In the genomic region with DNA sequence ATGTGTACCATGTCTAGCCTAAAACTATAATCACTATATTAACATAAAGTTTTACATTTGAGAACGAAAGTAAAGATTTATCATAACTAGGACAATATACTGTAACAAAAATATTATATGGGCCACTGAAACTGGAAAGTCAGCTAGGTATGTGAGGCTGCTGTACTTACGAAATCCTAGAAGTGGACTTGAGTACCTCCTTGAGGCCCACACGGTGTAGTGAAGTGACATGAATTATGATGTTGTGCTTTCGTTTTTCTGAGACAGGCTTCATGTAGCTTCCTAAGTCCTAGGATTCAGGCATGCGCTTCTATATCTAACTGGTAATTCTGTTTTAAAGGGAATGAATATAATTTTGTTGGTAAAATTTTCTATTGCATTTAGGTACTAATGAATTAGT, we compare ENCODE assay signal across 22 mouse cellular contexts. TPM values are rescaled to one million over a fixed set of nuclear protein-coding genes. Genes with fewer than 3 reads are reported as not detected.
DNase-seq lines count a peak whose midpoint lies in the region; ATAC-seq and TF ChIP-seq lines count a peak whose summit lies in the region.
"Had no signal": no experiment of that assay in that cellular context is flagged by ENCODE, and none has a peak within 500 bp of the region (broad histone marks: within the 10 kb centered on the region; RNA-seq: fewer than 3 reads in every experiment).

No protein-coding gene starts in this region.

- peaks cover 12% of the 10 kb centered on the region for H3K36me3 ChIP-seq in liver, adult 2 months (ENCODE audit: control insufficient read depth, insufficient read depth, low read length)
- H3K36me3 ChIP-seq in liver, embryonic 12.5 days = peaks cover 64% of the 10 kb centered on the region
- peaks cover 3% of the 10 kb centered on the region; the same call in 1 of the 2 replicates for H3K36me3 ChIP-seq in intestine, embryonic 15.5 days
- no peaks in the 10 kb centered on the region for H3K36me3 ChIP-seq in lung, postnatal 0 days (ENCODE audit: insufficient read depth, low read length)

- H3K9me3 ChIP-seq in liver, embryonic 12.5 days (replicated peaks) = no peaks in the 10 kb centered on the region
- no peaks in the 10 kb centered on the region for H3K9me3 ChIP-seq in intestine, embryonic 15.5 days
- no peaks in the 10 kb centered on the region for H3K9me3 ChIP-seq in lung, postnatal 0 days (ENCODE audit: low read length)
- H3K9me3 ChIP-seq: embryonic facial prominence, embryonic 12.5 days; forebrain, embryonic 12.5 days; hindbrain, embryonic 10.5 days; limb, embryonic 15.5 days; megakaryocyte, embryonic 14.5 days had no signal

- no peak for TF ChIP-seq POLR2A in liver, adult 2 months (IDR thresholded peaks at IDR 0.05; ENCODE audit: extremely low read depth, insufficient read depth, low read length)

- H3K4me2 ChIP-seq in liver, embryonic 12.5 days = no peak overlapping the region
- no peak overlapping the region for H3K4me2 ChIP-seq in intestine, embryonic 15.5 days (replicated peaks)
- no peak overlapping the region for H3K4me2 ChIP-seq in lung, postnatal 0 days (replicated peaks; ENCODE audit: low read depth, low read length)
- H3K4me2 ChIP-seq: embryonic facial prominence, embryonic 12.5 days; forebrain, embryonic 12.5 days; heart, embryonic 11.5 days; limb, embryonic 15.5 days had no signal

- TF ChIP-seq CTCF in liver, adult 2 months (IDR thresholded peaks at IDR 0.05; ENCODE audit: low read depth, low read length) = no peak
- no peak for TF ChIP-seq CTCF in lung, postnatal 0 days (IDR thresholded peaks at IDR 0.05)

- peaks cover 12% of the 10 kb centered on the region for H3K4me1 ChIP-seq in liver, adult 2 months (ENCODE audit: control insufficient read depth, insufficient read depth, low read length)
- 0 out of 2 replicates have a peak, but pooled peaks cover 6% of the 10 kb centered on the region for H3K4me1 ChIP-seq in liver, embryonic 12.5 days
- peaks cover 4% of the 10 kb centered on the region; the same call in 1 of the 2 replicates for H3K4me1 ChIP-seq in intestine, embryonic 15.5 days (replicated peaks)
- no peaks in the 10 kb centered on the region for H3K4me1 ChIP-seq in lung, postnatal 0 days (ENCODE audit: insufficient read depth, low read depth, low read length)
- H3K4me1 ChIP-seq: embryonic facial prominence, embryonic 12.5 days; hindbrain, embryonic 10.5 days; limb, embryonic 15.5 days had no signal

- peak; percentile 44; the same call in 1 of the 2 replicates for TF ChIP-seq EP300 in lung, postnatal 0 days (IDR thresholded peaks at IDR 0.05)

- no peak for ATAC-seq in liver, embryonic 12.5 days
- ATAC-seq in intestine, embryonic 15.5 days = peak; percentile 61; the same call in 1 of the 2 replicates
- ATAC-seq in lung, postnatal 0 days = peak; percentile 95
- no peak for ATAC-seq in megakaryocyte, adult 5-6 weeks (ENCODE audit: poor library complexity, severe bottlenecking)
- no peak for ATAC-seq in CD4-positive, CD25-positive, alpha-beta regulatory T cell, adult 4 months
- no peak for ATAC-seq in megakaryocyte-erythroid progenitor cell, adult 5-6 weeks (replicated peaks; ENCODE audit: low FRiP score, low TSS enrichment, poor library complexity, severe bottlenecking)
- ATAC-seq: hindbrain, embryonic 16.5 days had no signal

- no peak overlapping the region for H3K9ac ChIP-seq in liver, adult 2 months (ENCODE audit: low read depth, low read length)
- no peak overlapping the region for H3K9ac ChIP-seq in liver, embryonic 12.5 days
- H3K9ac ChIP-seq in intestine, embryonic 15.5 days = no peak overlapping the region
- no peak overlapping the region for H3K9ac ChIP-seq in lung, postnatal 0 days (replicated peaks; ENCODE audit: low read depth)
- H3K9ac ChIP-seq: embryonic facial prominence, embryonic 12.5 days; forebrain, embryonic 12.5 days; limb, embryonic 15.5 days had no signal

- H3K27me3 ChIP-seq in liver, adult 2 months (ENCODE audit: control insufficient read depth, insufficient read depth, low read length) = no peaks in the 10 kb centered on the region
- H3K27me3 ChIP-seq in liver, embryonic 12.5 days (replicated peaks) = no peaks in the 10 kb centered on the region
- no peaks in the 10 kb centered on the region for H3K27me3 ChIP-seq in intestine, embryonic 15.5 days (replicated peaks)
- no peaks in the 10 kb centered on the region for H3K27me3 ChIP-seq in lung, postnatal 0 days (replicated peaks; ENCODE audit: insufficient read depth, low read length)
- H3K27me3 ChIP-seq: embryonic facial prominence, embryonic 12.5 days; forebrain, embryonic 12.5 days; limb, embryonic 15.5 days; megakaryocyte, embryonic 14.5 days had no signal

- peak; percentile 31 for DNase-seq in liver, adult 2 months (ENCODE audit: extremely low read depth, low read depth, low spot score)
- peak; percentile 84 for DNase-seq in lung, postnatal 0 days (ENCODE audit: low spot score)
- DNase-seq: adrenal gland, postnatal 10 days; cerebellum, postnatal 14 days; kidney, adult 18-20 months; kidney, postnatal 4 days; left cerebral cortex, postnatal 4 days; midbrain, embryonic 14.5 days; thymus, adult 2 months had no signal

- no peak overlapping the region for H3K4me3 ChIP-seq in liver, adult 2 months (ENCODE audit: insufficient read depth, low read depth, low read length)
- no peak overlapping the region for H3K4me3 ChIP-seq in liver, embryonic 12.5 days
- H3K4me3 ChIP-seq in intestine, embryonic 15.5 days (replicated peaks) = no peak overlapping the region
- no peak overlapping the region for H3K4me3 ChIP-seq in lung, postnatal 0 days (ENCODE audit: low read depth, low read length)
- H3K4me3 ChIP-seq: embryonic facial prominence, embryonic 12.5 days; forebrain, embryonic 12.5 days; hindbrain, embryonic 10.5 days; limb, embryonic 15.5 days; megakaryocyte, embryonic 14.5 days had no signal

- WGBS in liver, adult 2 months = 65% methylated on average over 5 of the region's 5 CpGs
- 72% methylated on average over 5 of the region's 5 CpGs for WGBS in liver, embryonic 12.5 days (ENCODE audit: insufficient replicate concordance)
- WGBS in intestine, embryonic 15.5 days = 69% methylated on average over 5 of the region's 5 CpGs
- 49% methylated on average over 5 of the region's 5 CpGs for WGBS in lung, postnatal 0 days

- no peak overlapping the region for H3K27ac ChIP-seq in liver, adult 2 months (replicated peaks; ENCODE audit: insufficient read depth, low read depth, low read length)
- H3K27ac ChIP-seq in liver, embryonic 12.5 days = no peak overlapping the region
- no peak overlapping the region for H3K27ac ChIP-seq in intestine, embryonic 15.5 days
- no peak overlapping the region for H3K27ac ChIP-seq in lung, postnatal 0 days (ENCODE audit: low read length)
- H3K27ac ChIP-seq: embryonic facial prominence, embryonic 12.5 days; forebrain, embryonic 12.5 days; hindbrain, embryonic 10.5 days; limb, embryonic 15.5 days; stomach, postnatal 0 days had no signal

- H3K79me2 ChIP-seq in liver, adult 2 months (ENCODE audit: control insufficient read depth, insufficient read depth, low read length) = 0 out of 2 replicates have a peak, but pooled peaks cover 2% of the 10 kb centered on the region

RNA-seq across cellular contexts. Expression of a gene that starts 16.8 kb away (rescaled TPM):
- total RNA-seq in liver, adult 2 months (2014; rRNA removed) = 11.2 and 12.1 TPM in 2 replicates
- 5.5 and 9.3 TPM in 2 replicates for polyA plus RNA-seq in liver, adult 2 months (2012; rRNA removed)
- 24.9 and 26.4 TPM in 2 replicates for polyA plus RNA-seq in liver, embryonic 12.5 days (2016; fragmentation: Nextera tagmentation; extraction: Ambion mirVana)
- polyA plus RNA-seq in intestine, embryonic 15.5 days (2015; fragmentation: Nextera tagmentation; extraction: Ambion mirVana) = 20.2 and 22.0 TPM in 2 replicates
- 14.2 and 17.0 TPM in 2 replicates for polyA plus RNA-seq in lung, postnatal 0 days (2015; fragmentation: Nextera tagmentation; extraction: Ambion mirVana)
- total RNA-seq in megakaryocyte, adult 5-6 weeks (2015) = 28.9 and 29.2 TPM in 2 replicates
- 21.5 and 21.9 TPM in 2 replicates for total RNA-seq in megakaryocyte, adult 5-6 weeks (2017)
- 10 to 100 TPM; 23.8 to 34.8 TPM for polyA plus RNA-seq in CD4-positive, CD25-positive, alpha-beta regulatory T cell, adult 4 months (2017; shearing (Covaris generic))
- 55.1 TPM in 2 replicates for total RNA-seq in megakaryocyte-erythroid progenitor cell, adult 5-6 weeks (2014; fragmentation: Nextera tagmentation)
- 29.4 and 36.7 TPM in 2 replicates for total RNA-seq in megakaryocyte-erythroid progenitor cell, adult 5-6 weeks (2017)

RNA-seq across cellular contexts. Expression of a gene that starts 49.2 kb away (rescaled TPM):
- total RNA-seq in liver, adult 2 months (2014; rRNA removed) = 13.9 and 15.8 TPM in 2 replicates
- polyA plus RNA-seq in liver, adult 2 months (2012; rRNA removed) = 5.9 and 6.4 TPM in 2 replicates
- 45.9 and 48.0 TPM in 2 replicates for polyA plus RNA-seq in liver, embryonic 12.5 days (2016; fragmentation: Nextera tagmentation; extraction: Ambion mirVana)
- polyA plus RNA-seq in intestine, embryonic 15.5 days (2015; fragmentation: Nextera tagmentation; extraction: Ambion mirVana) = 56.6 and 62.6 TPM in 2 replicates
- polyA plus RNA-seq in lung, postnatal 0 days (2015; fragmentation: Nextera tagmentation; extraction: Ambion mirVana) = 53.2 TPM in 2 replicates
- 32.1 and 37.8 TPM in 2 replicates for total RNA-seq in megakaryocyte, adult 5-6 weeks (2015)
- 56.4 and 65.2 TPM in 2 replicates for total RNA-seq in megakaryocyte, adult 5-6 weeks (2017)
- 100 to 1,000 TPM in 1 of 2 experiments, 10 to 100 TPM in 1; 99.4 to 106 TPM for polyA plus RNA-seq in CD4-positive, CD25-positive, alpha-beta regulatory T cell, adult 4 months (2017; shearing (Covaris generic))
- 38.4 and 68.3 TPM in 2 replicates for total RNA-seq in megakaryocyte-erythroid progenitor cell, adult 5-6 weeks (2014; fragmentation: Nextera tagmentation)
- 74.5 and 103 TPM in 2 replicates for total RNA-seq in megakaryocyte-erythroid progenitor cell, adult 5-6 weeks (2017)

Comparison
In these comparisons a context has a peak if more than half of its experiments do, and no peak if none do; other contexts are left out.
1. ATAC-seq: peak in intestine, embryonic 15.5 days (single experiment) and lung, postnatal 0 days (single experiment); none in liver, embryonic 12.5 days (single experiment), megakaryocyte, adult 5-6 weeks (single experiment), CD4-positive, CD25-positive, alpha-beta regulatory T cell, adult 4 months (single experiment) and megakaryocyte-erythroid progenitor cell, adult 5-6 weeks (single experiment).